Comparison of ENCODE assay signal across 19 mouse cellular contexts in the genomic region with DNA sequence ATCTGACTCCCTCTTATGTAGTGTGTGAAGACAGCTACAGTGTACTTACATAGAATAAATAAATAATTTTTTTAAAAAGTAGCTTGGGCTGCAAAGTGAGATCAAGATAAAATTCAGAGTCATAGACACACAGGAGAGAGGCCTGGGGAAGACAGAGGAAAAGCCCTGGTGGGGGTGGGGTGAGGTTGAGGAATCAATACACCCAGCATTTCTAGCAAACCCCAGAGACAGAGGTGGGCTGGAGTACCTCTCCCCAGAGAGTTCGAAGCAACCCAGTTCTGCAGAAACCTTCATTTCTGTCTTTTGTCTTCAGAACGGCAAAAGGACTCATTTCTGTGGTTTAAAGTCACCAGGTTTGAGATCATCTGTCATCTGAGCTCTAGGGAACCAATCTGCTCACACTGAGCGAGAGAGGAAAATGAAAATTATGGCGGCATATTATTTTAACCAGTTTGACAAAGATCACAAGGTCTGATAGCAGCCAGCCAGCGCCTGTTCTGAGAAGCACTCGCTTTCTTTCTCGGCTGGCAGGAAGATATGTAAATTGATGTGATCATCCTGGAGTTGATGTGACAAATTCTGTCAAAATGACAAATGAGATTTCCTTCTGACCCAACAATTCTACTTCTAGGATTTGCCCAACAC. TPM values are rescaled to one million over a fixed set of nuclear protein-coding genes. Genes with fewer than 3 reads are reported as not detected.
DNase-seq lines count a peak whose midpoint lies in the region; ATAC-seq and TF ChIP-seq lines count a peak whose summit lies in the region.
"Had no signal": no experiment of that assay in that cellular context is flagged by ENCODE, and none has a peak within 500 bp of the region (broad histone marks: within the 10 kb centered on the region; RNA-seq: fewer than 3 reads in every experiment).

No protein-coding gene starts in this region.

- 46% methylated on average over 7 of the region's 7 CpGs for WGBS in liver, postnatal 0 days (ENCODE audit: insufficient replicate concordance)
- 37% methylated on average over 7 of the region's 7 CpGs for WGBS in liver, embryonic 12.5 days (ENCODE audit: insufficient replicate concordance)
- 69% methylated on average over 7 of the region's 7 CpGs for WGBS in kidney, embryonic 14.5 days

- H3K9ac ChIP-seq in liver, postnatal 0 days (replicated peaks) = no peak overlapping the region
- no peak overlapping the region for H3K9ac ChIP-seq in liver, embryonic 12.5 days
- H3K9ac ChIP-seq in kidney, embryonic 14.5 days (ENCODE audit: low read depth, low read length) = no peak overlapping the region
- H3K9ac ChIP-seq: hindbrain, embryonic 12.5 days; intestine, embryonic 15.5 days; liver, embryonic 14.5 days; neural tube, embryonic 13.5 days had no signal

- H3K27ac ChIP-seq in liver, postnatal 0 days (ENCODE audit: low read depth) = 0 out of 2 replicates have a peak overlapping the region, but pooled peaks have one; percentile 3
- H3K27ac ChIP-seq in liver, embryonic 12.5 days = no peak overlapping the region
- H3K27ac ChIP-seq in kidney, embryonic 14.5 days (ENCODE audit: low read depth, low read length) = no peak overlapping the region
- H3K27ac ChIP-seq: hindbrain, embryonic 12.5 days; layer of hippocampus, adult 2 months; liver, embryonic 14.5 days; neural tube, embryonic 13.5 days had no signal

- TF ChIP-seq POLR2A in brain, embryonic 14.5 days (IDR thresholded peaks at IDR 0.05; ENCODE audit: borderline replicate concordance, extremely low read depth, insufficient read depth, insufficient read length, poor library complexity, severe bottlenecking) = no peak

- no peak overlapping the region for H3K4me2 ChIP-seq in liver, postnatal 0 days (ENCODE audit: low read depth, low read length)
- H3K4me2 ChIP-seq in liver, embryonic 12.5 days = no peak overlapping the region
- no peak overlapping the region for H3K4me2 ChIP-seq in kidney, embryonic 14.5 days (replicated peaks; ENCODE audit: low read depth, low read length)
- H3K4me2 ChIP-seq: hindbrain, embryonic 12.5 days; intestine, embryonic 15.5 days; neural tube, embryonic 13.5 days had no signal

- H3K9me3 ChIP-seq in liver, postnatal 0 days (ENCODE audit: low read length) = no peaks in the 10 kb centered on the region
- no peaks in the 10 kb centered on the region for H3K9me3 ChIP-seq in liver, embryonic 12.5 days (replicated peaks)
- H3K9me3 ChIP-seq in kidney, embryonic 14.5 days (ENCODE audit: control insufficient read depth, low read length) = no peaks in the 10 kb centered on the region
- H3K9me3 ChIP-seq: hindbrain, embryonic 12.5 days; intestine, embryonic 15.5 days; neural tube, embryonic 13.5 days had no signal

- H3K4me3 ChIP-seq in liver, postnatal 0 days (ENCODE audit: low read depth, low read length) = no peak overlapping the region
- H3K4me3 ChIP-seq in liver, embryonic 12.5 days = no peak overlapping the region
- no peak overlapping the region for H3K4me3 ChIP-seq in kidney, embryonic 14.5 days (ENCODE audit: low read length)
- H3K4me3 ChIP-seq: erythroblast, embryonic 14.5 days; hindbrain, embryonic 12.5 days; intestine, embryonic 15.5 days; layer of hippocampus, adult 2 months; neural tube, embryonic 13.5 days had no signal

- TF ChIP-seq EP300 in liver, postnatal 0 days (IDR thresholded peaks at IDR 0.05; ENCODE audit: low read depth) = no peak

- TF ChIP-seq CTCF in liver, postnatal 0 days (IDR thresholded peaks at IDR 0.05; ENCODE audit: low read depth) = no peak
- TF ChIP-seq CTCF in brain, embryonic 14.5 days (IDR thresholded peaks at IDR 0.05; ENCODE audit: borderline replicate concordance, extremely low read depth, insufficient read depth, insufficient read length) = no peak

- ATAC-seq in liver, postnatal 0 days = no peak
- no peak for ATAC-seq in liver, embryonic 12.5 days
- no peak for ATAC-seq in kidney, embryonic 14.5 days (ENCODE audit: low FRiP score, low TSS enrichment)
- ATAC-seq in monocyte, adult 5-6 weeks (replicated peaks; ENCODE audit: insufficient number of reproducible peaks, low FRiP score, low TSS enrichment, poor library complexity, severe bottlenecking) = no peak
- ATAC-seq: intestine, embryonic 15.5 days had no signal

- H3K4me1 ChIP-seq in liver, postnatal 0 days (ENCODE audit: insufficient read depth) = peaks cover 26% of the 10 kb centered on the region
- H3K4me1 ChIP-seq in liver, embryonic 12.5 days = peaks cover 55% of the 10 kb centered on the region
- H3K4me1 ChIP-seq in kidney, embryonic 14.5 days (ENCODE audit: control insufficient read depth, insufficient read depth, low read length) = peaks cover 12% of the 10 kb centered on the region; the same call in 1 of the 2 replicates
- H3K4me1 ChIP-seq: neural tube, embryonic 13.5 days had no signal

- no peaks in the 10 kb centered on the region for H3K36me3 ChIP-seq in liver, postnatal 0 days (replicated peaks; ENCODE audit: insufficient read depth, low read length)
- no peaks in the 10 kb centered on the region for H3K36me3 ChIP-seq in liver, embryonic 12.5 days
- no peaks in the 10 kb centered on the region for H3K36me3 ChIP-seq in kidney, embryonic 14.5 days (ENCODE audit: control insufficient read depth, insufficient read depth, low read length)
- H3K36me3 ChIP-seq: hindbrain, embryonic 12.5 days; intestine, embryonic 15.5 days; neural tube, embryonic 13.5 days had no signal

- no peak for DNase-seq in liver, postnatal 0 days
- peak; percentile 82 for DNase-seq in CD4-positive, CD25-positive, alpha-beta regulatory T cell, adult 2 months (ENCODE audit: low read depth, low spot score)
- peak; percentile 24 for DNase-seq in brain, embryonic 14.5 days (ENCODE audit: low read depth)
- DNase-seq in thymus, postnatal 0 days (ENCODE audit: low spot score) = peak; percentile 63
- DNase-seq in kidney, adult 8-10 months = no peak
- DNase-seq: adrenal gland, postnatal 10 days; cerebellum, adult 8-10 months; heart, adult 18-20 months; left cerebral cortex, postnatal 4 days; lung, postnatal 10 days had no signal

- H3K27me3 ChIP-seq in liver, postnatal 0 days (ENCODE audit: insufficient read depth, low read length) = no peaks in the 10 kb centered on the region
- H3K27me3 ChIP-seq in liver, embryonic 12.5 days (replicated peaks) = 0 out of 2 replicates have a peak, but pooled peaks cover 2% of the 10 kb centered on the region
- H3K27me3 ChIP-seq in kidney, embryonic 14.5 days (ENCODE audit: control insufficient read depth, insufficient read depth, low read length) = no peaks in the 10 kb centered on the region
- H3K27me3 ChIP-seq: hindbrain, embryonic 12.5 days; intestine, embryonic 15.5 days; neural tube, embryonic 13.5 days had no signal

RNA-seq across cellular contexts. Expression of gene Ncoa3, which starts 36.2 kb away (rescaled TPM):
- polyA plus RNA-seq in liver, postnatal 0 days (2015; fragmentation: Nextera tagmentation; extraction: Ambion mirVana) = 3.3 and 3.9 TPM in 2 replicates
- 8.1 and 8.3 TPM in 2 replicates for polyA plus RNA-seq in liver, embryonic 12.5 days (2016; fragmentation: Nextera tagmentation; extraction: Ambion mirVana)
- 20.4 and 28.5 TPM in 2 replicates for polyA plus RNA-seq in brain, embryonic 14.5 days (2012; rRNA removed)
- 18.2 and 20.4 TPM in 2 replicates for polyA plus RNA-seq in thymus, postnatal 0 days (2015; fragmentation: Nextera tagmentation; extraction: Ambion mirVana)
- 18.1 and 23.2 TPM in 2 replicates for polyA plus RNA-seq in kidney, embryonic 14.5 days (2014; fragmentation: Nextera tagmentation; extraction: Ambion mirVana)
- 73.0 to 105 TPM (median 76.8 TPM) in 3 replicates for total RNA-seq in monocyte, adult 5-6 weeks (2017)

RNA-seq across cellular contexts. Expression of gene Zmynd8, which starts 57.4 kb away (rescaled TPM):
- 16.9 and 21.9 TPM in 2 replicates for polyA plus RNA-seq in liver, postnatal 0 days (2015; fragmentation: Nextera tagmentation; extraction: Ambion mirVana)
- polyA plus RNA-seq in liver, embryonic 12.5 days (2016; fragmentation: Nextera tagmentation; extraction: Ambion mirVana) = 35.7 and 38.5 TPM in 2 replicates
- 49.7 and 75.8 TPM in 2 replicates for polyA plus RNA-seq in brain, embryonic 14.5 days (2012; rRNA removed)
- polyA plus RNA-seq in thymus, postnatal 0 days (2015; fragmentation: Nextera tagmentation; extraction: Ambion mirVana) = 38.8 and 46.7 TPM in 2 replicates
- polyA plus RNA-seq in kidney, embryonic 14.5 days (2014; fragmentation: Nextera tagmentation; extraction: Ambion mirVana) = 44.3 and 61.1 TPM in 2 replicates
- 42.6 to 54.2 TPM (median 44.4 TPM) in 3 replicates for total RNA-seq in monocyte, adult 5-6 weeks (2017)

Comparison
In these comparisons a context has a peak if more than half of its experiments do, and no peak if none do; other contexts are left out.
1. DNase-seq: peak in CD4-positive, CD25-positive, alpha-beta regulatory T cell, adult 2 months (single experiment), brain, embryonic 14.5 days (single experiment) and thymus, postnatal 0 days (single experiment); none in liver, postnatal 0 days (single experiment) and kidney, adult 8-10 months (0 of 2).